Mouse (Mus musculus): Measurements from ENCODE around the gene Thap12. TPM values are rescaled to one million over a fixed set of nuclear protein-coding genes. Genes with fewer than 3 reads are reported as not detected.

Thap12 gene
- polyA plus RNA-seq (2016; fragmentation: Nextera tagmentation; extraction: Ambion mirVana) = 67.2 and 72.0 TPM in 2 replicates

DNA sequence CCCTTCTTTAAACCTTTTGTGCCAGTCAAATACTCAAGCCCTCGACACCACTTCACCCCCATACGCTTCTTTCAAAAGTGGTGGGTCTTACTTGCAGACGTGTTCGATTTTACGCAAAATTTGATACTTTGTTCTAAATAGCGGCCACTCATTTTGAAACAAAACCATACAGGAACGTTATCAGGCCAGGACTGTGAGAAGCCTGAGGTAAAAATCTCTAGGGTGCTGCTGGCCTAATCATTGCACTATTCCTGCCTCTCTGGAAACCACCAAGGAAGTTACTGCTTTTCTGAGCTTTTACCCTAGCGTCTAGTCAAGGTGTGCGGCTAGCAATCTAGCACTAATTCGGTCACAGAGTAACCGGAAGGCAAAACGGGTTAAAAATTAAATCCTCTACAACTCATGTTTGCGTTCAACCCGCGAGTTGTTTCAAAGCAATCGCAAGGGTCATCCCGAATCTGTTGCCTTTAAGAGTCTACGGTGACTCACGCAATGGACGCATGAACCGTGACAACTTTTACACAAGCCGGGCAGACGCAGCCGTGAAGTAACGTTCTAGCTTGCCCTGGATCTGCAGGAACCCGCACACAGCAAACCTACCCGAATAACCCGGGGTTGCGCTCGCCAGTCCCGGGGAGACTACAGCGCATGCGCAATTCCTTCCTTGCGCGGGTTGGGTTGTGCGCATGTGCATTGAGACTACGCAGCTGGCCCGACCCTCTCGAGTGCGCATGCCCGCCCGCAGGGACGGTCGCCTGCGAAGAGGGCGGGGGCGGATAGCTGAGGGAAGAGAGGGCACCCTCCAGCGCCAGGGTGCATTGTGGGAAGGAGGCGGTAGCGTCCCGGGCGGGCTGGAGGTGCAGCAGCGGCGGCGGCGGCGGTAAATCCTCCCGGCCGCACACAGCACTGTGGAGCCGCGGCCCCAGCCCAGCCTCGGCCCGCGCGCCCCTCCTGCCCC lies at the start of gene Thap12:
TSS of gene Thap12 (plus strand) at position 821 of the 958 bp plus-strand sequence.
- Histone ChIP-seq H3K27ac (peak within 1 kb of the TSS; percentile 53; the same call in 1 of the 2 replicates), H3K9ac (peak within 1 kb of the TSS; percentile 87), H3K4me2 (replicated peaks) (peak within 1 kb of the TSS; percentile 69), H3K36me3 (no peaks in the 10 kb centered on the region), H3K4me1 (peaks cover 21% of the 10 kb centered on the region), H3K4me3 (peak within 1 kb of the TSS; percentile 92), H3K27me3 (replicated peaks) (no peaks in the 10 kb centered on the region), H3K9me3 (no peaks in the 10 kb centered on the region)
- ATAC-seq (ENCODE audit: low FRiP score, low read depth) = peak; percentile 97
- 3% methylated on average over 63 of the region's 65 CpGs for WGBS

DNA sequence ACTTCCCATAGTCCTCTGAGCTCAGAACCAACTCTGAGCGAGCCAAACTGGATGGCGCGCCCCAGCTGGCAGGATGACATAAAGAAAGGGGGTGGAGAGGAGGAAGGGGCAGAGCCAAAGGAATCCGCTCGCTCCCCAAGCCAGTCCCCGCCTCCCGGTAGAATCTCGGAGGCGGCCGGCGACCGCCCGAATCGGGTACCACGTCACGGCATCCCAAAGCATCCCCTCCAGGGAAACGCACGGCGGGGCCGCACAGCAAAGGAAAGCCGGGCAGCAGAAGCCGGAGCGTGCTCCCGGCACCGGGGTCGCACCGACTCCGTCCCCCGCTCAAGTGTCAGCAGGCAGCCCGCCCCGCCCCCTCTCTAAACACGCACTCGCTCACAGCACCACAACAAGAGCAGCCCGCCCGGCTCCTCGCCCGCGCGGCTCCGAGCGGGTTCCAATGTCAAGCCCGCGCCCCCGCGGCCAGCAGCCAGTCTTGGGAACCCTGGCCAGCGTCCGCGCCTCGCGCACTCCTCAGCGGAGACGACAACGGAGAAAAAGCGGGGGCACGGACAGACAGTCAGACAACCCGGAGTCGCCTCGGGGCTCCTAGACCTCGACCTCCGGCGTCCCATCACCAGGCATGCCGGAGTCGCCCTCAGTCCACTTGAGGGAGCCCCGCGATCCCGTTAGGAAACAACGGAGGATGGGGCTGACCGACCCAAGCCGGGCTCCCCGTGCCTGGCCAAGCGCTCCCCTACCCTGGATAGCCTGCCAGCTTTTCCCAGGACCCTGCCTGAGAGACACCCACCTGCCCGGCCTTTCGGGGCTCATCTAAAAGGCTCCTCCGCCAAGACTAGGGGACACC lies 47.0 kb upstream of the Thap12 start:
- peak overlapping the region; percentile 89 for H3K27ac ChIP-seq
- peak; percentile 83 for ATAC-seq (ENCODE audit: low FRiP score, low read depth)
- no peaks in the 10 kb centered on the region for H3K9me3 ChIP-seq
- WGBS = under 1% methylated on average over 74 of the region's 74 CpGs
- peaks cover 9% of the 10 kb centered on the region; the same call in 1 of the 2 replicates for H3K36me3 ChIP-seq
- H3K9ac ChIP-seq = peak overlapping the region; percentile 93
- peaks cover 23% of the 10 kb centered on the region for H3K4me1 ChIP-seq
- H3K27me3 ChIP-seq (replicated peaks) = no peaks in the 10 kb centered on the region
- H3K4me3 ChIP-seq = peak overlapping the region; percentile 93
- H3K4me2 ChIP-seq (replicated peaks) = peak overlapping the region; percentile 79

DNA sequence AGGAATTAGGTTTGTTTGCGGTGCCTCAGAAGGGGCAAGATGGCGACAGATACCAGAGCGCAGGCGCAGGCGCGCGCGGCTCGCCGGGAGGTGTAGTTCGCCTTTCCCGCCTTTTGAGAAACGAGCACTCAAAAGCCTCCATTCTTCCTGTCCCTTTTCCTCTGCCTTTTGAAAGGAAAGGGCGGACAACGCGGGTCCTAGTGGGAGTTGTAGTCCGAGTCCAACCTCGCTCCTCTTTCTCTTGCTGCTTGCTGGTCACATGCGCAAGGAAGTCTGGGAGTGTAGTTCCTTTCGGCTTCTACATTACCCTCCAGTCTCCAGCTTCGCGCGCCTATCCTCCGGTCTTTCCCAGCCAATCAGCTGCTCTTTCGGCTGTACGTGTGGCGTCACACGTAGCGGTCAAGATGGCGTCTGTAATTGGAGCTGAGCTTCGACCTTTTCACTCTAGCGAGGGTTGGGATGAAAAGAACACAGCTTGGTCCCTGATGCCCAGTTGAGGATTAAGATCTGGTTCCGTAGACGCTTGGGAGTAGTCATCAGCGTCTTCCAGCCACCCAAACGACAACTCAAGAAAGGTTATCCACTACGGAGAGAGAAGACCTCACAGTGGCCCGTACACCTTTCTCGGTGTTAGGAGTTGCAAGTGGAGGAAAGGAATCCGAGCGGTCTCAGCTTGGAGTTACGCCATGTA lies 46.2 kb upstream of the Thap12 start, which contains the start of gene Emsy:
TSS of gene Emsy (minus strand) at position 253 of the 691 bp plus-strand sequence.
- Histone ChIP-seq H3K4me1 (peaks cover 23% of the 10 kb centered on the region), H3K9ac (peak within 1 kb of the TSS; percentile 93), H3K4me2 (replicated peaks) (peak within 1 kb of the TSS; percentile 79), H3K36me3 (0 out of 2 replicates have a peak, but pooled peaks cover 4% of the 10 kb centered on the region), H3K9me3 (no peaks in the 10 kb centered on the region), H3K4me3 (peak within 1 kb of the TSS; percentile 93), H3K27me3 (replicated peaks) (no peaks in the 10 kb centered on the region), H3K27ac (peak within 1 kb of the TSS; percentile 89)
- ATAC-seq (ENCODE audit: low FRiP score, low read depth) = peak; percentile 95
- under 1% methylated on average over 42 of the region's 42 CpGs for WGBS

DNA sequence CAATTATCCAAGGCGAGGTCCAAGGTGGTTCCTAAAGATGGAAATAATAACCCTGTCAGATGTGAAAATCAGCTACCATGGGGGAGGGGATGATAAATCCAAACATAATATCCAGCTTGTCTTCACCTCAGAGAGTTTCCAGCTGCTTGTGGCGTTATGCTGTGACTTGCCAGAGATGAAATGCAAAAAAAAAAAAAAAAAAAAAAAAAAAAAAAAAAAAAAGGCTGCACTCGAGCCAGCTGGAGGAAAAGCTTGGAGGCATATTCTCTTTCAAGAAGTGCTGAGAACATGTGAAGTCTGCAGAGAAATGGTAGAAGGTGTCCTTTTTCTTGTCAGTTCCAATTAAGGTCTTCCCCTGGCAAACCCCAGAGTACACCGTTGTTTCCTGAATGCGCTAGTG lies 37.7 kb upstream of the Thap12 start:
- H3K27ac ChIP-seq = no peak overlapping the region
- 76% methylated on average over 5 of the region's 5 CpGs for WGBS
- no peak overlapping the region for H3K4me2 ChIP-seq (replicated peaks)
- no peaks in the 10 kb centered on the region for H3K4me1 ChIP-seq
- H3K27me3 ChIP-seq (replicated peaks) = no peaks in the 10 kb centered on the region
- H3K36me3 ChIP-seq = no peaks in the 10 kb centered on the region
- H3K9me3 ChIP-seq = no peaks in the 10 kb centered on the region
- no peak for ATAC-seq (ENCODE audit: low FRiP score, low read depth)
- H3K4me3 ChIP-seq = no peak overlapping the region
- H3K9ac ChIP-seq = no peak overlapping the region

DNA sequence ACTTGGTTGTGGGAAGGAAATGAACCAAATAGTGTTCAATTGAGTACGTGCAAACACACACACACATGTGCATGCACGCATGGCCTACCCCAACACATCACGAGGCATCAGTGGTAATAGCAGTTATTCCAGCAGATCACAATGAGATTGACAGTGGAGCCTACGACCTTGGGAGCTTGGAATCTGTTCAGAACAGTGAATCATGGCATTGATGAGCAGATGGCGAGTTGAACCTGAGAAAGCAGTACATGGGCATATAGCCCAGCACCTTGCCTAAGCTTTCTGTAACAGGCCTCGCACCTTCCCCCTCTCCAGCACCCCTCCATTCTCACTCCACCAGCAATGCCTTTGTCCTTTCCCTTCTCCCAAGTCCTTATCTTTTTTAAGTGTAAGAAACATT lies 37.2 kb upstream of the Thap12 start:
- WGBS = 86% methylated on average over 6 of the region's 6 CpGs
- H3K9me3 ChIP-seq = no peaks in the 10 kb centered on the region
- ATAC-seq (ENCODE audit: low FRiP score, low read depth) = no peak
- no peaks in the 10 kb centered on the region for H3K27me3 ChIP-seq (replicated peaks)
- H3K4me1 ChIP-seq = no peaks in the 10 kb centered on the region
- H3K9ac ChIP-seq = no peak overlapping the region
- no peaks in the 10 kb centered on the region for H3K36me3 ChIP-seq
- no peak overlapping the region for H3K4me3 ChIP-seq
- H3K4me2 ChIP-seq (replicated peaks) = no peak overlapping the region
- H3K27ac ChIP-seq = no peak overlapping the region

DNA sequence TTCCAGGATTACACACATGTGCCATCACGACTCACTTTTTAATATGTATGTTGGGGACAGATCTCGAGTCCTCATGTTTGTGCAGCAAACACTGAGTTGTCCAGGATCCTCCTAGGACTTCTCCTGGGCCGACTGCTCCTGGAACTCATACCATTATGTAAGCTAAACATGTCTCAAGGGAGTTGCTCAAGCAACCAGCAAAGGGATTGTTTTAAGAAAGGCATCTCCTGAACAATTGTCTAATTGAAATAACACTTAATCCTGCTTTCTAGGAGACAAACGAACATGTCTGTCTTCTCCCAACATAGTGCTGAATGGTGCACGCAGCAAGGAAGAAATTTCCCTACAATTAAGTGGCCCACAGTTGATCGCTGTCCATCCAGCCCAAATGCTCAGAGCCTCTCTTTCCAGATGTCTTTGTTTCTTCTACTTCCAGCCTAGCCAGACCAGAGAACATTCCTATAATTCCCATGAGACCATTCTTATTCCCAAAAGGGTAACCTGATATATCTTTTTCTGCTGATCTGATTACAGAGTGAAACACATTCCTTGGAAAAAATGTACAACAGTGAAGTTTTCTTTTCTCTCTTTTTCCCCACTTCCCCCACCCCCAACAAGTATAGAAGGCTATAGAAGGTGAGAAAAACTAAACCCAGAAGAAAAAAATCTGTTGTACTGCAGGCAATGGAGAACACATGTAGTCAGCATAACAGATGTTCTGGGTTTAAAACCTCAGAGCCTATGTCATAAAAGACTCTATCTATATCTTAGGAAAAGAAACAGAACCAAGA lies 34.8 kb upstream of the Thap12 start:
- no peaks in the 10 kb centered on the region for H3K36me3 ChIP-seq
- no peaks in the 10 kb centered on the region for H3K9me3 ChIP-seq
- H3K4me1 ChIP-seq = no peaks in the 10 kb centered on the region
- ATAC-seq (ENCODE audit: low FRiP score, low read depth) = no peak
- H3K27ac ChIP-seq = no peak overlapping the region
- H3K9ac ChIP-seq = no peak overlapping the region
- no peaks in the 10 kb centered on the region for H3K27me3 ChIP-seq (replicated peaks)
- no peak overlapping the region for H3K4me2 ChIP-seq (replicated peaks)
- no peak overlapping the region for H3K4me3 ChIP-seq
- WGBS = 79% methylated on average over 6 of the region's 6 CpGs

DNA sequence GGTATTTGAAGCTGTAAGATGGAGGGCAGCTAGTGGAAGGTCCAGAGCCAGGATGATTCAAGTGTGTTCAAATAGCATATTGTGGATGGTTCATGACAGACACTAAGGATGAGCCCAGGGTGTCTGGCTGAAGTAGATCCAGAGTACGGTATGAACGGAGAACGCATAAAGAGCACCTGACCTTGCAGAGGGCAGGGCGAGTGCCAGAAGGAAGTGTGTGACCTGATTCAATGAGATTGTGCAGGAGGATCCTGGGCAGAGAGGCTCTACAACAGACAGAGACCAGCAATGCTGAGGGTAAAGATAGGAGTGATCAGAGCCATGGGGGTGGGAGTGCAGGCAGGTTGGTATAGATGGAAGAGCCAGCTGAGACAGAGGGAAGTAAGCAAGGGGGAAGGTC lies 32.1 kb upstream of the Thap12 start:
- no peak overlapping the region for H3K4me2 ChIP-seq (replicated peaks)
- no peak overlapping the region for H3K27ac ChIP-seq
- no peaks in the 10 kb centered on the region for H3K36me3 ChIP-seq
- H3K4me3 ChIP-seq = no peak overlapping the region
- no peaks in the 10 kb centered on the region for H3K9me3 ChIP-seq
- WGBS = 93% methylated on average over 4 of the region's 4 CpGs
- no peaks in the 10 kb centered on the region for H3K27me3 ChIP-seq (replicated peaks)
- no peaks in the 10 kb centered on the region for H3K4me1 ChIP-seq
- ATAC-seq (ENCODE audit: low FRiP score, low read depth) = no peak
- H3K9ac ChIP-seq = no peak overlapping the region

DNA sequence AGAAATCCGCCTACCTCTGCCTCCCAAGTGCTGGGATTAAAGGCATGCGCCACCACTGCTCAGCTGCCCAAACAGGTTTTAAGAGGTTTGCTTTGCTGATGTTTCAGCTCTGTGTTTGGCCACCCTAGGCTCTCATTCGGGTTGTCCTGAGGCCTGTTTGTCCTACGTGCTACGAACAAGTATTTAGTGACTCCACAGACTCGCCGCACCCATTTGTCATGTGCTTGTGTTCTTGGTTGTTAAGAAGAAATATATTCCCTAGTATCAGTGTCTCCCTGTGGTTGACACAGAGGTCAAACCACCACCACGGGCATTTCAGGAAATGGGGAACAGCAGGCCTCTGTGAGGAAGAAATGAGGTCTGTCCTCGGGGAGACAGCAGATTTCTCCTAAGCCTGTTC lies 31.5 kb upstream of the Thap12 start:
- Histone ChIP-seq H3K36me3 (no peaks in the 10 kb centered on the region), H3K27me3 (replicated peaks) (no peaks in the 10 kb centered on the region), H3K4me2 (replicated peaks) (no peak overlapping the region), H3K27ac (no peak overlapping the region), H3K4me1 (no peaks in the 10 kb centered on the region), H3K4me3 (no peak overlapping the region), H3K9ac (no peak overlapping the region), H3K9me3 (no peaks in the 10 kb centered on the region)
- no peak for ATAC-seq (ENCODE audit: low FRiP score, low read depth)
- whole genome bisulfite sequencing = 64% methylated on average over 9 of the region's 9 CpGs

DNA sequence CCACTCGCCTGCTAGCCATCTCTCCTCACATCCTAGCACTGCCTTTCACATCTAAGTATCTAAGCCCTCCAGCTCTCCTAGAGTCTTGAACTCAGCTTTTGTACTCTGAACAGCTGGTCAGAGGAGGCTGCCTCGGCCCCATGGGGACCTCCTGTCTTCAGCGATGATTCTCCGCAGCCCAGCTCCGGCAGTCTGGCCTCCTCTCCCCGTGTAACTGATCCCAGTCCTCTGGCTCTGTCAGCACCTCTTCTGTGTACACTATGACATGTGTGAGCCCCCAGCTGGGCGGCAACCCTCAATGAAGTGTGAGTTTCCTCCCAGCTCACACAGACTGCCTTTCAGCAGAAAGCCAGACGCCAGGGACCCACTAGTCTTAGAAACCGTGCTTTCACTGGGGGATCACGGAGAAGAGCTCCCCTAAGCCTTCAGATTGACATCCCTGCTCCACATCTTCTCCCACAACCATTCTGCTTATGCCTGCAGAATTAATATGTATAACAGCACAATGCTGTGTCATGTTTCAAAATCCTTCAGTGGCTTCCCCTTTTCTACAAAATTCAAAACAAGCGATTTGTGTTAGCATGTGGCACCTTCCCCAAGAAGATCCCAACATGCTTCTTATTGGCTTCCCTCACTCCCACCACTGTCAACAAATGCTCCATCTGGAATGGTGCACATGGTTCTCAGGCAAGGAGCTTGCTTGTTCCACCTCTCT lies 30.5 kb upstream of the Thap12 start:
- Histone ChIP-seq H3K9ac (no peak overlapping the region), H3K27ac (no peak overlapping the region), H3K4me1 (no peaks in the 10 kb centered on the region), H3K4me3 (no peak overlapping the region), H3K4me2 (replicated peaks) (no peak overlapping the region), H3K9me3 (no peaks in the 10 kb centered on the region), H3K36me3 (no peaks in the 10 kb centered on the region), H3K27me3 (replicated peaks) (no peaks in the 10 kb centered on the region)
- no peak for ATAC-seq (ENCODE audit: low FRiP score, low read depth)
- WGBS = 61% methylated on average over 11 of the region's 11 CpGs

DNA sequence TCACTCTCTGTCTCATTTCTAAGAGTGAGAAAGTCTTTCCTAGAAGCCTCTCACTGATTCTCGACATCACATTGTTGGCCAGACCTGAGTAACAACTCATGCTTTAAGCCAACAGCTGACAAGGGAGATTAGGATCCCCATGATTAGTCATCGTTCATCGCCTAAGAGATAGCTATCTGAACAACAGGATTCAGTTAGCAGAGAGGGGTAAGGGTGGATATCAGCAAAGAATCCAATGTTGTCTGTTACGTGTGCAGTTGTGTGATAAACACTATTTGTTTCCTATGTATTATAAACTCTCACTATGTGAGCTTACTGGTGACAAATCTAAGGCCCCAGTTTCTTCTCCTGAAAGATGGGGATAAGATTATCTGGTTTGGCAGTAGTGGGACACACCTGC lies 28.6 kb upstream of the Thap12 start:
- Histone ChIP-seq H3K9ac (no peak overlapping the region), H3K36me3 (no peaks in the 10 kb centered on the region), H3K4me3 (no peak overlapping the region), H3K9me3 (no peaks in the 10 kb centered on the region), H3K4me1 (no peaks in the 10 kb centered on the region), H3K27ac (no peak overlapping the region), H3K27me3 (replicated peaks) (no peaks in the 10 kb centered on the region), H3K4me2 (replicated peaks) (no peak overlapping the region)
- WGBS = 86% methylated on average over 4 of the region's 4 CpGs
- no peak for ATAC-seq (ENCODE audit: low FRiP score, low read depth)

DNA sequence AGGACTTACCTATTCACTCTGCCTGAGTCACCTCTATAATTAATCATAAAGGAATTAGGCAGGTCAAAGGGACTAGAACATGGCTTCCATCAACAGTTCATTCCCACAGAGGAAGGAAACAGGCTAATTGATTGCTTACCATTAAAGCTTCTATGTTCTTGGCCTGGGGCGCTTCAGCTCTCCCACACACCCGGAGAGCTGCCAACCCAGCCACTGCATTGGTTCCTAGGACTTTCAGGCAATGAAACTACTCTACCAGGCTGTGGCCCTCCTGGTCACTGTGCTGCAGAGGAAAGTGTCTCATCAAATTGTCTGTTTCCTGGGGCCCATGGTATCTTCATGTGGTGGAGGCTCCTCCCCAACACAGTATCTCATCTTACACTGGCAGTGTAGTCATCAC lies 25.4 kb upstream of the Thap12 start:
- WGBS = 91% methylated on average over 2 of the region's 2 CpGs
- no peaks in the 10 kb centered on the region for H3K9me3 ChIP-seq
- no peak overlapping the region for H3K4me3 ChIP-seq
- H3K27ac ChIP-seq = no peak overlapping the region
- no peaks in the 10 kb centered on the region for H3K4me1 ChIP-seq
- no peak for ATAC-seq (ENCODE audit: low FRiP score, low read depth)
- H3K27me3 ChIP-seq (replicated peaks) = no peaks in the 10 kb centered on the region
- H3K36me3 ChIP-seq = no peaks in the 10 kb centered on the region
- no peak overlapping the region for H3K9ac ChIP-seq
- H3K4me2 ChIP-seq (replicated peaks) = no peak overlapping the region
